Mouse (Mus musculus): Measurements from ENCODE around the gene Scn1b. TPM values are rescaled to one million over a fixed set of nuclear protein-coding genes. Genes with fewer than 3 reads are reported as not detected.
A peak's percentile ranks its signal among the peaks of the same experiment; 100 is the strongest.

Gene Scn1b
- 1.4 and 2.0 TPM in 2 replicates for polyA plus RNA-seq (2016; fragmentation: Nextera tagmentation; extraction: Ambion mirVana)

DNA sequence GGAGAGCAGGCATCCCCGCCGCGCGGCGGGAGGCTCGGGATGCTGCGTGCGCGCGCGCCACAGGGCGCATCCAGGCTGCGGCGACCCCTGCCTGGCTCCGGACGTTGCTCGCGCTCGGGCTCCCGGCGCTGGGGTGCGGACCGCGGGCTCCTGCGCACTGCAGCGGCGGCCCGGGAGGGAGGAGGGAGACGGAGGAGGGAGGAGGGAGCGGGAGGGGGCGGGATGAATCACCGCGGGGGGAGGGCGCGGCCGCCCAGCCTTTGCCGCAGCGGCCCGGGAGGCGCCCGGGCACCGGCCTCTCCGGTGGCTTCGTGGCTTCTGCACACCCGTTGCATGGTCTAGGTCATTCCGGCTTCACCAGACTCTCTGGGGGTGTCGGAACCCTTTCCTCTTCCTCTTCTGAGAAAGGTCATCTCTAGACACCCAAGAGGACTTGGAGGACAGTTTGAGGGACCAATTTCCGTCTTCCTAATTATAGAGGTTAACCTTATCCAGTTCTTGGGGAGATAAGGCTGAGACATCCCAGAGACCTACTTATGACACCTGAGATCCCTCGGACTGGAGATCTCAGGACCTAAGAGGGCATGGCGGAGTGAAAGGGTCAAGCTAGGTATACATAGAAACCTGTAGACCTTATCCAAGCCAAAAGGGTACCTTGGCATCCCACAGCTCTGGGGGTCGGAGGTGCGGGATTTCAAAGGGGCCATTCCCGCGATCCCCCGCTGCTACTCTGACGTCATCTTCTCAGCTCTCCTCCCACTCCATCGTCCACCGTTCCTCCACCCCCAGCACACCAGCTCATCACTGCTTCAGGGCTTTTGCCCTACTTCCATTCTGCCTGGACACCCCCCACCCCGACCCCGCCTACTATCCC is at the start of gene Scn1b:
Scn1b (minus strand) TSS at position 153 of the 874 bp plus-strand sequence.
- H3K9ac ChIP-seq (replicated peaks): peak within 1 kb of the TSS; percentile 73
- peak within 1 kb of the TSS; percentile 69 for H3K4me3 ChIP-seq (replicated peaks)
- no peak for ATAC-seq (ENCODE audit: insufficient number of reproducible peaks, insufficient read depth, low FRiP score, low TSS enrichment, low read depth)
- H3K27me3 ChIP-seq: peaks cover 56% of the 10 kb centered on the region
- H3K27ac ChIP-seq: no peak within 1 kb of the TSS
- H3K36me3 ChIP-seq: peaks cover 42% of the 10 kb centered on the region
- H3K4me2 ChIP-seq: peak within 1 kb of the TSS; percentile 100
- no peaks in the 10 kb centered on the region for H3K9me3 ChIP-seq
- WGBS: under 1% methylated on average over 39 of the region's 60 CpGs
- H3K4me1 ChIP-seq (replicated peaks): peaks cover 17% of the 10 kb centered on the region

DNA sequence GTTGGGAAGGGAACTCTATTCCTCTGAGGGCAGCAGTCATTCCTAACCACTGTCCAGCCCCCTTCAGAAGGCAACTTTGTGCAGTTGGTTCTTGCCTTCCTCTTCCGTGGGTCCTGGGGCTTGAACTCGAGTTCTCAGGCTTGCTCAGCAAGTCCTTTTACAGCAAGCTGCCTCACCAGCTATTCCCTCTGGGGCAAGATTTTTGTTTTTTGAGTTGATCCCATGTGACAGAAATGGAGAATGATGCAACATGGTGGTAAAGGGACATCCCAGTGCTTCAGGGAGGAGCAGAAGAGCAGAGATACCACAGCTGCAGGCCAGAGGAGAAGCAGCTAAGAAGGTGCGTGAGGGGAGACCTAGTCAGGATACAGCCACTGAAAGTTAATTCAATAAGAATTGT is 48.3 kb upstream of the Scn1b start:
- no peaks in the 10 kb centered on the region for H3K36me3 ChIP-seq
- ATAC-seq (ENCODE audit: insufficient number of reproducible peaks, insufficient read depth, low FRiP score, low TSS enrichment, low read depth): no peak
- peaks cover 11% of the 10 kb centered on the region for H3K27me3 ChIP-seq
- no peak overlapping the region for H3K4me2 ChIP-seq
- no peak overlapping the region for H3K9ac ChIP-seq (replicated peaks)
- H3K4me3 ChIP-seq (replicated peaks): no peak overlapping the region
- H3K9me3 ChIP-seq: no peaks in the 10 kb centered on the region
- H3K4me1 ChIP-seq (replicated peaks): no peaks in the 10 kb centered on the region
- no peak overlapping the region for H3K27ac ChIP-seq
- 84% methylated on average over 3 of the region's 3 CpGs for WGBS

DNA sequence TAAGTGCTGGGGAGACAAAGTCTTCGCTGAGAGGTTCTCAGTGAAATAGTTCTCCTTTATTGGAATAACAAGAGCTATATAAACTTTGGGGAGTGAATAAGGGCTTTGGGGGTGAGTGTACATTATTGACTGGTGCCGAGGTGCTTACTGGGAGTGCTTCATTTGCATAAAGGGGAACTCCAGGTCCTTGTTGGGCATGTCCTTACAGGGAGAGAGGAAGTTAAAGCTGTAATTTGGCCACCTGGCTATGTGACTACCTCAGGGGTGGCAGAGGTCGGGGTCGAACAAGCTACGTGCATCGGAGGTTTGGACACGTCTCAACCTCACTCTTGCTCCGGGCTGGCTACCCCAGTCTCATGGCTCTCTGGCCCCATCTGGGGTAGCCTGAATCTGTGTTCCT is 47.7 kb upstream of the Scn1b start:
- Histone ChIP-seq H3K4me3 (replicated peaks) (no peak overlapping the region), H3K27me3 (peaks cover 11% of the 10 kb centered on the region), H3K4me1 (replicated peaks) (no peaks in the 10 kb centered on the region), H3K4me2 (no peak overlapping the region), H3K27ac (no peak overlapping the region), H3K36me3 (no peaks in the 10 kb centered on the region), H3K9ac (replicated peaks) (no peak overlapping the region), H3K9me3 (no peaks in the 10 kb centered on the region)
- 64% methylated on average over 8 of the region's 8 CpGs for WGBS
- ATAC-seq (ENCODE audit: insufficient number of reproducible peaks, insufficient read depth, low FRiP score, low TSS enrichment, low read depth): no peak

DNA sequence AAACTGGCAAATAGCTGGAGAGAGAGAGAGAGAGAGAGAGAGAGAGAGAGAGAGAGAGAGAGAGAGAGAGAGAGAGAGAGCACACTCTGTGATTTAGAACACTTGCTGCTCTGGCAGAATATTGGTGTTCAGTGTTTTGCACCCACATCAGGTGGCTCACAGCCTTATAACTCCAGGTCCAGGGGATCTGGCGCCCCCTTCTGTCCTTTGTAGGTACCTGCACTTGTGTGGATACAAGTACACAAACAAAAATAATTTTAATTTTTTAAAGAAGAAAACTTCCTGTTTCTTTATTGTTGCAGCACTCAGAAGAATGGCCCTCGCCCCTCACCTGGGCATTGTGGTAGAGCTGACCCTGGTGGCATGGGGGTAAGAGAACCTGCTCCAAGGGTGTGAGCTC is 45.4 kb upstream of the Scn1b start:
- ATAC-seq (ENCODE audit: insufficient number of reproducible peaks, insufficient read depth, low FRiP score, low TSS enrichment, low read depth): no peak
- H3K36me3 ChIP-seq: no peaks in the 10 kb centered on the region
- H3K4me1 ChIP-seq (replicated peaks): no peaks in the 10 kb centered on the region
- H3K4me3 ChIP-seq (replicated peaks): no peak overlapping the region
- no peaks in the 10 kb centered on the region for H3K27me3 ChIP-seq
- H3K27ac ChIP-seq: no peak overlapping the region
- 21% methylated on average over 2 of the region's 2 CpGs for WGBS
- no peak overlapping the region for H3K4me2 ChIP-seq
- H3K9me3 ChIP-seq: no peaks in the 10 kb centered on the region
- no peak overlapping the region for H3K9ac ChIP-seq (replicated peaks)

DNA sequence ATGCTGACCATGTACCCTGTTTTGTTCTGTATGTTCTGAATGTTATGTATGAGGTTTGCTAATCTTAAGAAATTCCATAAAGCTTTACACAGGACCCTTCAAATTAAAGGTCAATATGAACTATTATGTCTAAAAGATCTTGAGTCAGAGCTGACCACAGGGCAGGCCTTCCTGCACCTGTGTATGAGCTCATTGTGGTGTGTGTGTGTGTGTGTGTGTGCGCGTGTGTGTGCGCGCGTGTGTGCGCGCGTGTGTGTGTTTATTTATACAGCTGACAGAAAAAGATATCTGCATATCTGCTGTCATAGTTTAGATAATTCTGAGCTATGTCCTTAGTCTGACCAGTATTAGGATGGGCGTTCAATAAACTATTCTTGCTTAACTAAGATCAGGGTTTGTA is 43.7 kb upstream of the Scn1b start:
- Histone ChIP-seq H3K4me3 (replicated peaks) (no peak overlapping the region), H3K9ac (replicated peaks) (no peak overlapping the region), H3K4me2 (no peak overlapping the region), H3K9me3 (no peaks in the 10 kb centered on the region), H3K27ac (no peak overlapping the region), H3K27me3 (no peaks in the 10 kb centered on the region), H3K36me3 (no peaks in the 10 kb centered on the region), H3K4me1 (replicated peaks) (no peaks in the 10 kb centered on the region)
- 93% methylated on average over 9 of the region's 9 CpGs for WGBS
- ATAC-seq (ENCODE audit: insufficient number of reproducible peaks, insufficient read depth, low FRiP score, low TSS enrichment, low read depth): no peak

DNA sequence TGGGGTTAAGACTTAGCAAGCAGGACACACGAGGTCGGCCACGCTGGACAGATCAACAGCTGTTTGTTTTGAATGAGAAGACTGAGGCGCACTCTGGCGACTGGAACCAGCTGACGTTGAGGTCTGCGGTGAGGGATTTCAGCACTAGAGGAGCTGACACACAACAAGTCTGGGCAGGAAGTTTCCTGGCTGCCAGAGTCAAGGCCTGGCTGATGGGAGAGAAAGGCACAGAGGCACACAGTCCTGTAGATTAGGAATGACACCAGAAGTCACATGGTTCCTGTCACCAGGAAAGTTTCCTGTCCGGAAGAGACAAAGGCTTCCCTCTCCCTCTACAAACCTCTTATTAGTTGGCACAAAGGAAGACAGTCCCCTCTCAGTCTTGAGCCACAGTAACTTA is 41.6 kb upstream of the Scn1b start:
- H3K4me2 ChIP-seq: no peak overlapping the region
- WGBS: 68% methylated on average over 8 of the region's 8 CpGs
- no peak for ATAC-seq (ENCODE audit: insufficient number of reproducible peaks, insufficient read depth, low FRiP score, low TSS enrichment, low read depth)
- H3K4me1 ChIP-seq (replicated peaks): no peaks in the 10 kb centered on the region
- no peaks in the 10 kb centered on the region for H3K36me3 ChIP-seq
- H3K9ac ChIP-seq (replicated peaks): no peak overlapping the region
- no peak overlapping the region for H3K4me3 ChIP-seq (replicated peaks)
- H3K27me3 ChIP-seq: no peaks in the 10 kb centered on the region
- H3K27ac ChIP-seq: no peak overlapping the region
- H3K9me3 ChIP-seq: no peaks in the 10 kb centered on the region

DNA sequence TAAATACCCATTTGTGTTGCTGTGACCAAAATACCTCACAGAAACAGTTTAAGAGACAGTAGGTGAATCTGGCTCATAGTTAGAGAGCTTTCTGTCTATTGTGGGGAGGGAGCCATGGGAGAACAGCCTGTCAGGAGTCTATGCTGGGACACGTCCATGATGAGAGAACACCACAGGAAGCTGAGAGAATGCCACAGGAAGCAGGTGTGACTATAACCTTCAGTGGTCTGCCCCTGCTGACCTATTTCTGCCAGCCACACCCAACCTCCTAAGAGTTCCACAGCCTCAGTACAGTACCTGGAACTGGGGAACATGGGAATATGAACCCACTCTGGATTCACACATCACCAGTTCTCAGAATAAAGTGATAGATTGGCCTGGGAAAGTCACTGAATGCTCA is 37.9 kb upstream of the Scn1b start:
- no peaks in the 10 kb centered on the region for H3K36me3 ChIP-seq
- H3K4me1 ChIP-seq (replicated peaks): no peaks in the 10 kb centered on the region
- no peak overlapping the region for H3K9ac ChIP-seq (replicated peaks)
- ATAC-seq (ENCODE audit: insufficient number of reproducible peaks, insufficient read depth, low FRiP score, low TSS enrichment, low read depth): no peak
- no peak overlapping the region for H3K4me2 ChIP-seq
- no peaks in the 10 kb centered on the region for H3K9me3 ChIP-seq
- 54% methylated on average over 1 of the region's 1 CpGs for WGBS
- no peak overlapping the region for H3K27ac ChIP-seq
- H3K27me3 ChIP-seq: no peaks in the 10 kb centered on the region
- no peak overlapping the region for H3K4me3 ChIP-seq (replicated peaks)

DNA sequence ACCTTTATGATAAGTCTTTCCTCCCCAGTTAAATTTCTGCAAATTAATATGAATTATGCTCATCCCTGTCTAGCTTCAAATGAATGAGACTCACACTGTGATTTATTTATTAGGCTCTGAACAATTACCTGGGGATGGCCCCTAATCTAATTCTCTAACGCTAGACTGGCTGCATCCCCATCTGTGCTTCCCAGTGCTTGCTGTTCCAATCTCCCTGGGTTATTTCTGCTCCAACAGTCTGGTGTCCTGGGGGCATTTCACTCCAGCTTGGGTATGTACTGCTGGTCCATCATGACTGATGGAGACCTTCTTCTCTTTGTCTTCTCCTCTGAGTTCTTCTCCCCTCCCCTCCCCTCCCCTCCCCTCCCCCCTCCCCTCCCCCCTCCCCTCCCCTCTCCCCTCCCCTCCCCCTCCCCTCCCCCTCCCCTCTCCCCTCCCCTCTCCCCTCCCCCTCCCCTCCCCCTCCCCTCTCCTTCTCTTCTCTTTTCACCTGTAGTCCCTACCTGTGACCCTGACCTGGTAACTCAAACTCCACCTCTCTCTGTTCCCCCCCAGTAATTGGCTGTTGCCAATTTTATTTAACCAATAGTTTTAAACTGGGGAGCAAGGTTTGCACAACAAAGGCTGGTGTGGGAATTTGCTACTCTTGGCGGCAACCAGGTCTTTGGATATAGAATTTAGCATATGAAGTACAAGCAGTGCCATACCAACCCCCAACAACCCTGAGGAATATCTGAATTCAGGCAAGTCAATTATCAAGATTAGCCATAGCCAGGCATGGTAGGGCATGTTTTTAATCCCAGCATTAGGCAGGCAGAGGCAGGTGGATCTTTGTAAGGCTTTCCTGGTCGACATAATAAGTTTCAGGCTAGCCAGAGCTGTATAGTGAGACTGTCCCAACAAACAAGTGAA is 37.1 kb upstream of the Scn1b start:
- no peak overlapping the region for H3K4me2 ChIP-seq
- WGBS: 66% methylated on average over 3 of the region's 3 CpGs
- H3K27me3 ChIP-seq: no peaks in the 10 kb centered on the region
- H3K4me3 ChIP-seq (replicated peaks): no peak overlapping the region
- no peak overlapping the region for H3K9ac ChIP-seq (replicated peaks)
- no peak overlapping the region for H3K27ac ChIP-seq
- H3K9me3 ChIP-seq: no peaks in the 10 kb centered on the region
- no peaks in the 10 kb centered on the region for H3K36me3 ChIP-seq
- no peaks in the 10 kb centered on the region for H3K4me1 ChIP-seq (replicated peaks)
- ATAC-seq (ENCODE audit: insufficient number of reproducible peaks, insufficient read depth, low FRiP score, low TSS enrichment, low read depth): no peak

DNA sequence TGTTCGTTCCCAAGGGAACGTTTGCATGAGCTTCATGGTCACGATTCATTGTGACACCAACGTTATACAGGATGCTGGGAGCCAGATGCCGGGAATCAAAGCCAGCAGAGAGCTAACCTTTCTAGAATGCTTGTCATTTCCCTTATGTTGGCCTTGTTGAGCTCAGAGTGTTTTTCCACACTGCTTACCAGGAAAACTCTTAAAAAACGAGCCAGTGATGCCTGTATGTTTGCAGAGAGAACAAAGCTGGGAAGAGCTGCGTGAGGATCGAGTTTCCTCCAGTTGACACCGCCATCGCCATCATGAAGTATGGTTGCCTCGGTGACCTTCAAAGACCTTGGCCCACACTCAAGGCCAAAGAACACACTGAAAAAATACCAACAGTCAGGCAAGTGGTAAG is 35.5 kb upstream of the Scn1b start:
- Histone ChIP-seq H3K27me3 (no peaks in the 10 kb centered on the region), H3K4me1 (replicated peaks) (no peaks in the 10 kb centered on the region), H3K9ac (replicated peaks) (no peak overlapping the region), H3K4me3 (replicated peaks) (no peak overlapping the region), H3K36me3 (no peaks in the 10 kb centered on the region), H3K27ac (no peak overlapping the region), H3K4me2 (no peak overlapping the region), H3K9me3 (no peaks in the 10 kb centered on the region)
- 67% methylated on average over 11 of the region's 11 CpGs for WGBS
- ATAC-seq (ENCODE audit: insufficient number of reproducible peaks, insufficient read depth, low FRiP score, low TSS enrichment, low read depth): no peak

DNA sequence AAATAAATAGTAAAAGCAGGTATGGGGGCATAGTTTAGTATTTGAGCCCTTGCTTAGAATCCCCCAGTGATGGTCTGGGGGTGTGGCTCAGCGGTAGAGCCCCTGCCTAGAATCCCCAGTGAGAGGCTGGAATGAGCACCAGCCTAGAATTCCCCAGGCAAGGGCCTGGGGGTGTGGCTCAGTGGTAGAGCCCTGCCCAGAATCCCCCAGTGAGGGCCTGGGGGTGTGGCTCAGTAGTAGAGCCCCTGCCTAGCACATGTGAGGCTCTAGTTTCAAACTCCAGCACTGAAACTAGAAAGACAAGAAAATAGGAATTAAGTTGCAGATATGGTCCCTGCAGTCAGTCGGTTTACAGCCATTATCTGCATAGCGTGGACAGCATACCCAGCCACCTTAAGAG is 35.0 kb upstream of the Scn1b start:
- H3K9ac ChIP-seq (replicated peaks): no peak overlapping the region
- no peaks in the 10 kb centered on the region for H3K27me3 ChIP-seq
- no peaks in the 10 kb centered on the region for H3K4me1 ChIP-seq (replicated peaks)
- H3K4me2 ChIP-seq: no peak overlapping the region
- WGBS: 52% methylated on average over 3 of the region's 3 CpGs
- 0 out of 2 replicates have a peak, but pooled peaks have one; percentile 42 for ATAC-seq (ENCODE audit: insufficient number of reproducible peaks, insufficient read depth, low FRiP score, low TSS enrichment, low read depth)
- H3K9me3 ChIP-seq: no peaks in the 10 kb centered on the region
- no peaks in the 10 kb centered on the region for H3K36me3 ChIP-seq
- H3K4me3 ChIP-seq (replicated peaks): no peak overlapping the region
- H3K27ac ChIP-seq: no peak overlapping the region

DNA sequence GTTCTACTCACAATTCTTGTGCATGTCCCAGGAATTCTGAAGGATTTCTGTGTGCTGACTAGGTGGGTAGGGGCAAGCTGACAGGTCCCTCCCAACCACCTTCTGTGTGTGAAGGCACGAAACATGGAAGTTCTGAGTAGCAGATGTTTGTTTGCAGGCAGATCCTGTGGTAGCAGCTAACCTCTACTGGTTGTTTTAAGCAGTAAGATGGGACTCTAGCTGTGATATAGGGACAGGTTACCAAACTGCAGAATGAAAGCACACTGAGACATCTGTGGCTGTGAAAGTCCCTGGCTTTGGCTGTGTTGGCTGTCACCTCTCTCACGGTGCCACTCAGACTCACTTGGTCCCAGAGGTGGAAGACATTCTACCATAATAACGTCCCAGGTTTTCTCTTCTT is 34.4 kb upstream of the Scn1b start:
- ATAC-seq (ENCODE audit: insufficient number of reproducible peaks, insufficient read depth, low FRiP score, low TSS enrichment, low read depth): no peak
- H3K4me2 ChIP-seq: no peak overlapping the region
- H3K27me3 ChIP-seq: no peaks in the 10 kb centered on the region
- no peaks in the 10 kb centered on the region for H3K36me3 ChIP-seq
- no peak overlapping the region for H3K27ac ChIP-seq
- H3K9ac ChIP-seq (replicated peaks): no peak overlapping the region
- peaks cover under 1% of the 10 kb centered on the region; the same call in 1 of the 2 replicates for H3K4me1 ChIP-seq (replicated peaks)
- 67% methylated on average over 3 of the region's 3 CpGs for WGBS
- H3K4me3 ChIP-seq (replicated peaks): no peak overlapping the region
- H3K9me3 ChIP-seq: no peaks in the 10 kb centered on the region
